Mouse (Mus musculus) heart, adult 9 months (tissue): ENCODE results near the gene Psmb6.

Source experiments
- DNase-seq, 2 experiments: peaks; one replicate each; pipeline ENCODE4 v3.0.0; 2022; ENCODE audit warnings: low spot score in 2 of 2

Gene Psmb6

DNA sequence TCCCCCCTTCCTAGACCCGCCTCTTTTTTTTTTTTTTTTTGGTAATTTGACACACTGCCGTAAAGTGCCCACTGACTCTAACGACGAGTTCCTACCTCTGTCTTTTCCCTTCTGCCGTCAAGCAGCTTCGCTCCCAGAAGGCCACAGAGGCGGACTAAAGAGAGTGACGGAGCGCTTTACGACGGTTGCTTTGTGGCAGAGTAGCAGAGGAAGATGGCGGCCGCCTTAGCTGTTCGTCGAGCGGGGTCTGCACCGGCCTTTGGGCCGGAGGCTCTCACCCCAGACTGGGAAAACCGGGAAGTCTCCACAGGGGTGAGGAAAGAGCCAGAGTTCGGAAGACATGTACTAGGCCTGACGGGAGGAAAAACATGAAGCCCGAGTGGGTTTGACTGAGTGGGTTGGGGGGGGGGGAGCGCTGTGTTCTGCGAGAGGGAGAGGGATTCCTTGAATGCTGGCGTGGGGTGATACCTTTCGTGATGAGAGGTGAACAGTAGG lies at the start of gene Psmb6:
Gene Psmb6, plus strand, starts transcription at position 184 of the 495 bp plus-strand sequence.
- DNase-seq: peak; percentile 94 to 96

GRCm38 (mm10) chr11:70485498-70485897 lies 39.7 kb upstream of the Psmb6 start:
- DNase-seq: no peak

GRCm38 (mm10) chr11:70487816-70488215 lies 37.4 kb upstream of the Psmb6 start:
- peak; percentile 52 to 57 for DNase-seq

DNA sequence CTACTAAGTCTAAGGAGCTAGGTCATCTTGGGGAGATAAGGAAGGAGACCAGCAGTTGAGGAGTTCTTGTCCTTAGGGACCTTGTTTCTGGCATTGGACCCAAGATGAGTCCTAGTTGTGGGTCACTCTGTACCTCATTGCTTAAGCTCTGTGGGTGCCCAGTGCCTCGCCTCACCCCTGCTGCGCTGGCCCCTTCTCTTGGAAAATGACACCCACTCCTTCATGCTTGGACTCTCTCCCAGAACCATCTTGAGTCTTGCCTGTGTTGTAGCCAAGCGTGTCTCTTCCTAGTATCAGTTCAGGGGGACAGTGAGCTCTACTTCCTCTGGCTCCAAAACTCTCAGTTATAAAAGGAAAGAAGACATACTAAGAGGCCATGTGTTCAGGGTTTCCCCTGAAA lies 36.0 kb upstream of the Psmb6 start:
- peak; percentile 47 to 55 for DNase-seq

GRCm38 (mm10) chr11:70489684-70490083 lies 35.5 kb upstream of the Psmb6 start:
- DNase-seq: peak in 1 of 2 experiments; percentile 63

DNA sequence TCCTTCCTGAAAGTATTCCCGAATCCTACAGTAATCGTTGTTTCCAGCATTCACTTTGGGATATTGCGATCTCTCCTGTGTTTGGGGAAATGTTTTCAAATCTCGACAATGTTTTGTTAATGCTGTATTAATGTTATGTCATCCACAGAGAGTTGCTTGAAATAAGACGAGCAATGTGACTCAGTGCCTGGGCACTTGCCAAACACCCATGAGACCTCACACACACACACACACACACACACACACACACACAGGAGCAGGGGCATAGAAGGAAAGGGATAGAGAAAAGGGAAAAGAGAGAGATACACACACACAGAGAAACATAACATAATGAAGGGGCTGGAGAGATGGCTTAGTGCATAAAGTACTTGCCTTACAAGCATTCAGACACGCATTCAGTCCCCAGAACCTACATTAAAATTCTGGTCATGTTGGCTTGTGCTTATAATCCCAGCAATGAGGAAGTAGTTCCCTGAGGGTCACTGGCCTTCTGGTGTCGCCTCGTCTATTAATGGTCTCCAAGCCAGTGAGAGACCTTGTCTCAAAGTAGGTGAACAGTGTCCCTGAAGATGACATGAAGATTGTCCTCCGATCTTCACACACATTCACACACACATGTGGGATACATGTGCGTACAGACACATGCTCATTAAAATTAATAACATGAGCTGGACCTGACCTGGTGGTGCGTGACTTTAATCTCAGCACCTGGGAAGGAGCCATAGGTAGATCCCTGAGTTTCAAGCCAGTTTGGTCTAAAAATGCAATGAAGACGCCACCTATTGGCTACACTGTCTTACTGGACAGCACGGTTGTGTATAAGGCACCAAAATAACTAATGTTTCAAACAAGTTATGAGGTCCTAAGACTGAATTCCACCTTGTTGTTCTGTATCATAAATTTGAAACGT lies 25.3 kb upstream of the Psmb6 start:
- no peak for DNase-seq

DNA sequence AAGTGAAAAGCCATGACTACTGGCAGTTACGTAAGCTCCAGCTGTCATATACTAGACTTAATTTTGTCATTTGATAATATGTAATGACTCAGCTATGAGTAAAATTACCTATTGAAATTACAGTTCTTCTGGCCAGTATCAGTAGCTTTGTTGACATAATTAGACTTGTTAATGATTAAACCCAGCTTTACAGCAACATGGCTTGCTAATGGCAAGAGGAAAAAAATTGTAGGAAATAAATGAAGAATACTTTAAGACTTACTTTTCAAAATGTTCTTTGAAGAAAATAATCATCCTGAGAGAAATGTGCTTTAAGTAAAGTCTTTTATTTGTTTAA lies 24.7 kb upstream of the Psmb6 start:
- DNase-seq: no peak

DNA sequence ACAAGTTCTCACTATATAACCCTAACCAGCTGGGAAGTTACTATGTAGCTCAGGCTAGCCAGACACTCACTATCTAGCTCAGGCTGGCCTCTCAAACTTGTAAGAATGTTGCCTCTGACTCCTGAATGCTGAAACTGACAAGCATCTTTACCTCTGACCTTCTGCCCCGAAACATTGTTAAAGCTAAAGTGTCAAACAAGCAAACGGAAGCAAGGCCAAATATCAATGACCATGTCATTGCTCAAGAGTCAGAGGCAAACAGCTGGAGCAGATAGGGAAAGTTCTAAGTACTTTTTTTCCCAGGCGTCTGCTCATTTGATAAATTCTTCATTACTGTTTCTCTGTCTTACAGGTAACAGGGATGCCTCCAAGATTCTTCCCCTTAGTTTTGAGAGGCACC lies 23.1 kb upstream of the Psmb6 start:
- DNase-seq: no peak

DNA sequence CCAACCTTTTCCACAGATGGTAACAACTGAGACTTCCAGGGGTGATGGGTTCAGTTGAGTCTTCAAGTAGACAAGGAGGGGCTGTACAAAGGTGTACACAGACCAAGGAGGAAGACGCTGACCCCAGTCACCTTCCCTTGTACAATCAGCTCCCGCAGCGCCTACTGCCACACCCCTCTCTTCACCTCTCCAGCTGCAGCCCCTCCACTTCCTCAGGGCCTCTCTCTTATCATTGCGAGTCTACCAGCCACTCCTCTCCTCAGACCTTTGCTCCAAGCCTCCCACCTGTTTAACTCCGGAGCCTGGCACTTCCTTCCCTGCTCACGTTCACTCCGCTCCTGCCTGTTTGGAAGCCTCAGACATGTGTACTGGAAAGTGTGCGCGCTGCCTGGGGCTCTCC lies 20.2 kb upstream of the Psmb6 start, which contains the start of gene Tm4sf5:
Gene Tm4sf5, plus strand, starts transcription at position 275 of the 400 bp plus-strand sequence.
- DNase-seq: no peak

- peak; percentile 56 to 79 for DNase-seq
These were observed 18.8 kb upstream of the Psmb6 start for GRCm38 (mm10) chr11:70506385-70506784.

DNA sequence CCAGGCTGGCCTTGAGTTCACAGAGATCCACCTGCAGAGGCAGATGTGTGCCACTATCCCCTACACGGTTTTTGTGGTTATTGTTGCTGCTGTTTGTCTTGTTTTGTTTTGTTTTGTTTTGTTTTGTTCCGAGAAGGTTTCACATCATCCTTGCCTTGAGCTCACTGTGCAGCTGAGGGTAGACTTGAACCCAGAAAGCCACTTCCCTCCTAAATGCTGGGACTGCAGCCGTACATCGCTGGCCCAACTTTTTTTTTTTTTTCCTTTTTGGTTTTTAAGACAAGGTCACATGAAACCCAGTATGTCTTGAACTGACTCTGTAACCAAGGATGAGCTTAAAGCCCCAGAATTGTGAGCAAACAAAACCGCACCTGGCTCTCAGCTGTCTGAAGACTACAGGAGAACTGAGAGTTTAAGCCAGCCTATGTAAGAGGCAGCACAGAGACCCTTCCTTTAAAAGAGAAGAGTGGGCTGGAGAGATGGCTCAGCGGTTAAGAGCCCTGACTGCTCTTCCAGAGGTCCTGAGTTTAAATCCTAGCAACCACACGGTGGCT lies 18.1 kb upstream of the Psmb6 start:
- no peak for DNase-seq

- DNase-seq: no peak
These were observed 15.2 kb upstream of the Psmb6 start for GRCm38 (mm10) chr11:70509753-70510564.

DNA sequence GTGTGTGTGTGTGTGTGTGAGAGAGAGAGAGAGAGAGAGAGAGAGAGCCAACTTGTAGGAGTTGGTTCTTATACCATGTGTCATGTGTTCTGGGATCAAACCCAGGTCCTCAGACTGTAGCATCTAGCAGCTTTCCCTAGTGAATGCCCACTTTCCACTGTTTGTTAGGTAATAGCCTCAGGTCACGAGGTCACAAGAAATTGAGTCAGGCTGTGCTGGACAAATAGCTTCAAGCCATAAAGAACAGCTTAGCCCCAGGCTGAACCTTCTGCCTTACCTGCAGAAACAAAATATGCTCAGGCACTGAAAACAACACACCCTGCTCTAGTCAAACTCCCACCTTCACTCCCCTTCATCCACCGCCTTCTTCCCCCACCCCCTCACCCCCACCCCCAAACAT lies 13.9 kb upstream of the Psmb6 start:
- no peak for DNase-seq

GRCm38 (mm10) chr11:70511825-70512224 lies 13.3 kb upstream of the Psmb6 start:
- DNase-seq: no peak

GRCm38 (mm10) chr11:70512709-70513342 lies 12.3 kb upstream of the Psmb6 start:
- no peak for DNase-seq

GRCm38 (mm10) chr11:70513520-70513919 lies 11.6 kb upstream of the Psmb6 start:
- DNase-seq: peak; percentile 59 to 61

DNA sequence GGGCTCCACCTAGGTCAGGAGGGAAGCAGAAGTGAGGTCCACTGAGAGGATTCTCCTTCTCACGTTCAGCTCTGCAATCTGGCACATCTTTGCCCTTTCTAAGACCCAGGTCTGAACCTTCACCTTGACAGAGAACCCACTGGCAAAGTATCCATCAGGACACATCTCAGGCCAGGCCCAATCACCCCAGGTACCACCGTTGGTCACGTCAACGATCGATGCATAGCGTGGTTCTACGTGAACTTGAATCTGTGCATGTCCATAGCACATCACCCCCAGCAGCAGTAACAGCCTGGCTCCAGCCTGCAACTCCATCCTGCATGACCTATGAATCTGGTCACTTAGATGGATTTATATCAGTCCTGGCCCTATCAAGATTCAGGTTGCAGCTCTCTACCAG lies 10.9 kb upstream of the Psmb6 start, which contains the start of gene Vmo1:
Gene Vmo1, minus strand, starts transcription at position 329 of the 400 bp plus-strand sequence.
- DNase-seq: no peak

DNA sequence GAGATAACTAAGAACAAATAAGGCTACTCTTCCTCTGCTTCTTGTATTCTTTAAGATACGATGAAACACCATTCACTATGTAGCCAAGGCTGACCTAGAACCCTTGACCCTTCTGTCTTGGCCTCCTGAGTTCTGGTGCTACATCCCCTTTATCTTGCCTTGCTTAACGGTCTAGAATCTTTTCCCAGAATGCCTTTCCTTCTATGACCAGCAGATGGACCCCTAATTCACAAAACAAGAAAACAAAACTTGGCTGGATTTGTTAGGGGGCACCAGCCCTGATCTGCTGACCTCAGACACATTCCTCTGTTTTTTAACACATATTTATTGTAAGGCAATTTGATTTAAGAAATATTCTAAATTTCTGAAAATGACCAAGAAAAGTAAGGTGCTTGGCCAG lies 8.8 kb upstream of the Psmb6 start:
- peak in 1 of 2 experiments; percentile 51 for DNase-seq

- DNase-seq: no peak
These were observed 6.7 kb upstream of the Psmb6 start for GRCm38 (mm10) chr11:70518436-70518835.

- DNase-seq: no peak
These were observed 6.2 kb upstream of the Psmb6 start, which contains the start of gene Gltpd2 for GRCm38 (mm10) chr11:70518923-70519322. Gene Gltpd2 (plus strand): TSS chr11:70519196.

DNA sequence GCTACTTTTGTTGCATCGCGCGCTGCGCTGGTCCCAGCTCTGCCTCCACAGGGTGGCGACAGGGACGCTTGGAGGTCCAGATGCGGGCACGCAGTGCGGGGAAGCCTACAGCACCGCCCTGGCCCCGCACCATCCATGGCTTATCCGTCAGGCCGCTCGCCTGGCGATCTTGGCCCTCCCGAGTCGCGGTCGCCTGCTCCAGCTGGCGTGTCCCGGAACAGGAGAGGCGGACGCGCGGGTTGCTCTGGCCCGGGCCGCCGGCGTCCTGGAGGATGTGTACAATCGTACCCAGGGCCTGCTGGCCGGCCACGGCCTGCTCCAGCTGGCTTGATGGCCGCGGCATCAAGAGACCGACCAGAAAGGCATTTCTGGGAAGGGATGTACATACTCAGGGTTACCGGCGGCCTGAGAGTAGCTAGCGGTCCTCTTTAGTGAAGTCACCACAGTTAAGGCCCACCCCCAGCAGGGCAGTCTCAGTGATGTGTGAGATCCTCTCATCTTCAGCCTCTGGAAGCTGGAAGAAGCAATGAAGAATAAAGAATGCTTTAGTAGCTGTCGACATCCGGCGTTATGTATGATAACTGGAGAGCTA lies 4.9 kb upstream of the Psmb6 start:
- peak; percentile 49 to 51 for DNase-seq
